Mouse (Mus musculus): ENCODE measurements around the gene Ly6g6f. TPM values are rescaled to one million over a fixed set of nuclear protein-coding genes. Genes with fewer than 3 reads are reported as not detected.

Gene Ly6g6f
- polyA plus RNA-seq, 1 experiment from 2014 or later: not detected

- 95% methylated on average over 7 of the region's 7 CpGs for WGBS
- H3K27ac ChIP-seq: 0 out of 2 replicates have a peak overlapping the region, but pooled peaks have one; percentile 78
These were observed 18.7 kb upstream of the Ly6g6f start for GRCm38 (mm10) chr17:35104079-35104478.

GRCm38 (mm10) chr17:35103221-35103690, 17.8 kb upstream of the Ly6g6f start:
- Histone ChIP-seq H3K27me3 (no peaks in the 10 kb centered on the region), H3K36me3 (peaks cover 54% of the 10 kb centered on the region), H3K4me2 (no peak overlapping the region), H3K4me1 (peaks cover 54% of the 10 kb centered on the region), H3K4me3 (replicated peaks) (no peak overlapping the region), H3K9ac (no peak overlapping the region), H3K27ac (peak overlapping the region; percentile 78), H3K9me3 (replicated peaks) (no peaks in the 10 kb centered on the region)
- no peak for ATAC-seq (replicated peaks; ENCODE audit: low FRiP score)
- 57% methylated on average over 6 of the region's 6 CpGs for WGBS

More at GRCm38 (mm10) chr17:35104079-35104478, 18.7 kb upstream of the Ly6g6f start:
- Histone ChIP-seq H3K9me3 (replicated peaks) (no peaks in the 10 kb centered on the region), H3K9ac (no peak overlapping the region), H3K4me1 (peaks cover 54% of the 10 kb centered on the region), H3K36me3 (peaks cover 46% of the 10 kb centered on the region), H3K4me3 (replicated peaks) (no peak overlapping the region), H3K27me3 (no peaks in the 10 kb centered on the region), H3K4me2 (no peak overlapping the region)
- ATAC-seq (replicated peaks; ENCODE audit: low FRiP score): no peak

GRCm38 (mm10) chr17:35102299-35102698, 16.9 kb upstream of the Ly6g6f start:
- H3K9ac ChIP-seq: peak overlapping the region; percentile 12; the same call in 1 of the 2 replicates
- peak; percentile 7; the same call in 1 of the 2 replicates for ATAC-seq (replicated peaks; ENCODE audit: low FRiP score)

GRCm38 (mm10) chr17:35101161-35101560, 15.8 kb upstream of the Ly6g6f start:
- Histone ChIP-seq H3K27ac (peak overlapping the region; percentile 63), H3K9me3 (replicated peaks) (no peaks in the 10 kb centered on the region), H3K4me2 (no peak overlapping the region), H3K4me3 (replicated peaks) (no peak overlapping the region), H3K4me1 (peaks cover 54% of the 10 kb centered on the region), H3K9ac (no peak overlapping the region), H3K36me3 (peaks cover 74% of the 10 kb centered on the region), H3K27me3 (no peaks in the 10 kb centered on the region)
- no peak for ATAC-seq (replicated peaks; ENCODE audit: low FRiP score)
- WGBS: 74% methylated on average over 11 of the region's 11 CpGs

More at GRCm38 (mm10) chr17:35102299-35102698, 16.9 kb upstream of the Ly6g6f start:
- H3K9me3 ChIP-seq (replicated peaks): no peaks in the 10 kb centered on the region
- peaks cover 63% of the 10 kb centered on the region for H3K36me3 ChIP-seq
- no peak overlapping the region for H3K4me3 ChIP-seq (replicated peaks)
- peaks cover 54% of the 10 kb centered on the region for H3K4me1 ChIP-seq
- peak overlapping the region; percentile 78 for H3K27ac ChIP-seq
- H3K4me2 ChIP-seq: no peak overlapping the region
- 59% methylated on average over 8 of the region's 8 CpGs for WGBS
- no peaks in the 10 kb centered on the region for H3K27me3 ChIP-seq

- 0 out of 2 replicates have a peak overlapping the region, but pooled peaks have one; percentile 12 for H3K9ac ChIP-seq
These were observed 14.9 kb upstream of the Ly6g6f start for GRCm38 (mm10) chr17:35100196-35100765.

GRCm38 (mm10) chr17:35097164-35097655, 11.8 kb upstream of the Ly6g6f start:
- Histone ChIP-seq H3K4me3 (replicated peaks) (no peak overlapping the region), H3K27me3 (no peaks in the 10 kb centered on the region), H3K4me2 (no peak overlapping the region), H3K9ac (no peak overlapping the region), H3K27ac (no peak overlapping the region), H3K4me1 (peaks cover 37% of the 10 kb centered on the region), H3K36me3 (peaks cover 94% of the 10 kb centered on the region), H3K9me3 (replicated peaks) (no peaks in the 10 kb centered on the region)
- ATAC-seq (replicated peaks; ENCODE audit: low FRiP score): no peak
- WGBS: 76% methylated on average over 12 of the region's 12 CpGs

More at GRCm38 (mm10) chr17:35100196-35100765, 14.9 kb upstream of the Ly6g6f start:
- Histone ChIP-seq H3K36me3 (peaks cover 80% of the 10 kb centered on the region), H3K27ac (peak overlapping the region; percentile 59), H3K4me3 (replicated peaks) (no peak overlapping the region), H3K9me3 (replicated peaks) (no peaks in the 10 kb centered on the region), H3K4me1 (peaks cover 49% of the 10 kb centered on the region), H3K4me2 (no peak overlapping the region), H3K27me3 (no peaks in the 10 kb centered on the region)
- 55% methylated on average over 10 of the region's 10 CpGs for WGBS
- ATAC-seq (replicated peaks; ENCODE audit: low FRiP score): peak; percentile 33

GRCm38 (mm10) chr17:35096597-35096996, 11.2 kb upstream of the Ly6g6f start:
- ATAC-seq (replicated peaks; ENCODE audit: low FRiP score): no peak
- Histone ChIP-seq H3K27ac (no peak overlapping the region), H3K9ac (no peak overlapping the region), H3K36me3 (peaks cover 92% of the 10 kb centered on the region), H3K4me1 (peaks cover 31% of the 10 kb centered on the region), H3K4me2 (no peak overlapping the region), H3K4me3 (replicated peaks) (no peak overlapping the region), H3K27me3 (no peaks in the 10 kb centered on the region), H3K9me3 (replicated peaks) (no peaks in the 10 kb centered on the region)
- WGBS: 88% methylated on average over 12 of the region's 12 CpGs

- H3K9me3 ChIP-seq (replicated peaks): no peaks in the 10 kb centered on the region
- WGBS: 88% methylated on average over 15 of the region's 15 CpGs
- no peak overlapping the region for H3K27ac ChIP-seq
- peaks cover 30% of the 10 kb centered on the region for H3K4me1 ChIP-seq
- H3K4me3 ChIP-seq (replicated peaks): no peak overlapping the region
- H3K4me2 ChIP-seq: no peak overlapping the region
- H3K27me3 ChIP-seq: no peaks in the 10 kb centered on the region
- H3K36me3 ChIP-seq: peaks cover 78% of the 10 kb centered on the region
- ATAC-seq (replicated peaks; ENCODE audit: low FRiP score): no peak
- H3K9ac ChIP-seq: no peak overlapping the region
These were observed 9.3 kb upstream of the Ly6g6f start for GRCm38 (mm10) chr17:35094475-35095365.

GRCm38 (mm10) chr17:35092403-35093198, 7.2 kb upstream of the Ly6g6f start:
- H3K9me3 ChIP-seq (replicated peaks): no peaks in the 10 kb centered on the region
- no peak overlapping the region for H3K4me3 ChIP-seq (replicated peaks)
- H3K9ac ChIP-seq: no peak overlapping the region
- 0 out of 2 replicates have a peak overlapping the region, but pooled peaks have one; percentile 13 for H3K27ac ChIP-seq
- H3K4me2 ChIP-seq: no peak overlapping the region
- ATAC-seq (replicated peaks; ENCODE audit: low FRiP score): no peak
- H3K27me3 ChIP-seq: no peaks in the 10 kb centered on the region
- 80% methylated on average over 14 of the region's 14 CpGs for WGBS
- peaks cover 27% of the 10 kb centered on the region for H3K4me1 ChIP-seq
- peaks cover 58% of the 10 kb centered on the region for H3K36me3 ChIP-seq

GRCm38 (mm10) chr17:35090166-35090932, 4.9 kb upstream of the Ly6g6f start:
- Histone ChIP-seq H3K4me3 (replicated peaks) (peak overlapping the region; percentile 76), H3K4me2 (peak overlapping the region; percentile 73), H3K9ac (peak overlapping the region; percentile 81), H3K27ac (peak overlapping the region; percentile 98; the same call in 1 of the 2 replicates), H3K27me3 (no peaks in the 10 kb centered on the region), H3K9me3 (replicated peaks) (no peaks in the 10 kb centered on the region), H3K36me3 (peaks cover 38% of the 10 kb centered on the region), H3K4me1 (peaks cover 22% of the 10 kb centered on the region)
- 66% methylated on average over 8 of the region's 8 CpGs for WGBS
- no peak for ATAC-seq (replicated peaks; ENCODE audit: low FRiP score)

All from kidney, embryonic 15.5 days (tissue).